Mouse (Mus musculus) kidney, postnatal 14 days (tissue): Measurements from ENCODE around the gene Mgat2.
"Not testable (repeated sequence)": the region's sequence is repeated elsewhere in the genome, so short reads cannot be mapped to it uniquely, and the experiment has no call there.

Experiments
- DNase-seq: peaks from one replicate; pipeline ENCODE4 v3.0.0; 2022; ENCODE audit warnings: mixed read lengths

Mgat2 gene

GRCm38 (mm10) chr12:69183583-69184308, at the start of gene Mgat2, which contains the start of gene Rpl36al:
Gene Mgat2 (plus strand): TSS chr12:69184157.
Gene Rpl36al (minus strand): TSS chr12:69184083.
- peak; percentile 99 for DNase-seq

- no peak for DNase-seq
Measured at GRCm38 (mm10) chr12:69139201-69139600, 44.8 kb upstream of the Mgat2 start.

- DNase-seq: no peak
Measured at GRCm38 (mm10) chr12:69139841-69140240, 44.1 kb upstream of the Mgat2 start.

- DNase-seq: no peak
Measured at GRCm38 (mm10) chr12:69143460-69143859, 40.5 kb upstream of the Mgat2 start.

GRCm38 (mm10) chr12:69147166-69147735, 36.7 kb upstream of the Mgat2 start:
- DNase-seq: no peak

GRCm38 (mm10) chr12:69150049-69150448, 33.9 kb upstream of the Mgat2 start:
- DNase-seq: no peak

GRCm38 (mm10) chr12:69155923-69156322, 28.0 kb upstream of the Mgat2 start:
- no peak for DNase-seq

GRCm38 (mm10) chr12:69156436-69156835, 27.5 kb upstream of the Mgat2 start:
- no peak for DNase-seq

GRCm38 (mm10) chr12:69157107-69157506, 26.9 kb upstream of the Mgat2 start:
- DNase-seq: no peak

GRCm38 (mm10) chr12:69158366-69158764, 25.6 kb upstream of the Mgat2 start:
- no peak for DNase-seq

GRCm38 (mm10) chr12:69158765-69159577, 25.0 kb upstream of the Mgat2 start, which contains the start of gene Rps29:
Gene Rps29 (minus strand): TSS chr12:69159186.
- peak; percentile 99 for DNase-seq

- peak; percentile 28 for DNase-seq
Measured at GRCm38 (mm10) chr12:69159578-69159940, 24.4 kb upstream of the Mgat2 start.

GRCm38 (mm10) chr12:69160677-69161076, 23.3 kb upstream of the Mgat2 start:
- DNase-seq: not testable (repeated sequence)

GRCm38 (mm10) chr12:69163586-69163985, 20.4 kb upstream of the Mgat2 start:
- DNase-seq: not testable (repeated sequence)

GRCm38 (mm10) chr12:69164904-69165303, 19.1 kb upstream of the Mgat2 start:
- no peak for DNase-seq

GRCm38 (mm10) chr12:69166861-69167581, 16.9 kb upstream of the Mgat2 start:
- not testable (repeated sequence) for DNase-seq

GRCm38 (mm10) chr12:69167656-69168460, 16.1 kb upstream of the Mgat2 start:
- DNase-seq: no peak

- peak; percentile 90 for DNase-seq
Measured at GRCm38 (mm10) chr12:69168461-69169106, 15.4 kb upstream of the Mgat2 start, which contains the start of gene Lrr1. Gene Lrr1 (plus strand): TSS chr12:69168814.

GRCm38 (mm10) chr12:69171307-69171706, 12.7 kb upstream of the Mgat2 start:
- no peak for DNase-seq

- DNase-seq: no peak
Measured at GRCm38 (mm10) chr12:69175975-69176374, 8.0 kb upstream of the Mgat2 start.

- no peak for DNase-seq
Measured at GRCm38 (mm10) chr12:69177526-69177925, 6.4 kb upstream of the Mgat2 start.
